Mouse (Mus musculus): ENCODE measurements at regions not wholly inside any gene's neighbourhood (a gene's known extent, or its start where the extent isn't known, plus 50 kb on each side); places are given as distances from the start of the nearest gene placed in this dataset.

- DNase-seq (ENCODE audit: low spot score in 2 of 2) = no peak
Measured at GRCm38 (mm10) chr8:127811338-127811737, 547.1 kb upstream of the Nrp1 start.

GRCm38 (mm10) chr8:127814785-127815523, 543.5 kb upstream of the Nrp1 start:
- DNase-seq (ENCODE audit: low spot score in 2 of 2) = no peak

GRCm38 (mm10) chr8:127820741-127821170, 537.6 kb upstream of the Nrp1 start:
- no peak for DNase-seq (ENCODE audit: low spot score in 2 of 2)

- DNase-seq (ENCODE audit: low spot score in 2 of 2) = no peak
Measured at GRCm38 (mm10) chr8:127821646-127822045, 536.8 kb upstream of the Nrp1 start.

GRCm38 (mm10) chr8:127825041-127825440, 533.4 kb upstream of the Nrp1 start:
- no peak for DNase-seq (ENCODE audit: low spot score in 2 of 2)

- DNase-seq (ENCODE audit: low spot score in 2 of 2) = no peak
Measured at GRCm38 (mm10) chr8:127827826-127828225, 530.6 kb upstream of the Nrp1 start.

GRCm38 (mm10) chr8:127829659-127830058, 528.7 kb upstream of the Nrp1 start:
- DNase-seq (ENCODE audit: low spot score in 2 of 2) = no peak

GRCm38 (mm10) chr8:127834006-127834405, 524.4 kb upstream of the Nrp1 start:
- no peak for DNase-seq (ENCODE audit: low spot score in 2 of 2)

- DNase-seq (ENCODE audit: low spot score in 2 of 2) = no peak
Measured at GRCm38 (mm10) chr8:127836410-127837206, 521.8 kb upstream of the Nrp1 start.

GRCm38 (mm10) chr8:127838311-127838710, 520.1 kb upstream of the Nrp1 start:
- no peak for DNase-seq (ENCODE audit: low spot score in 2 of 2)

GRCm38 (mm10) chr8:127847332-127848018, 510.9 kb upstream of the Nrp1 start:
- DNase-seq (ENCODE audit: low spot score in 2 of 2) = no peak

GRCm38 (mm10) chr8:127849926-127850325, 508.5 kb upstream of the Nrp1 start:
- no peak for DNase-seq (ENCODE audit: low spot score in 2 of 2)

GRCm38 (mm10) chr8:127855653-127856300, 502.6 kb upstream of the Nrp1 start:
- DNase-seq (ENCODE audit: low spot score in 2 of 2) = no peak

GRCm38 (mm10) chr8:127856351-127857135, 501.9 kb upstream of the Nrp1 start:
- DNase-seq (ENCODE audit: low spot score in 2 of 2) = no peak

- DNase-seq (ENCODE audit: low spot score in 2 of 2) = no peak
Measured at GRCm38 (mm10) chr8:127859036-127859435, 499.4 kb upstream of the Nrp1 start.

- no peak for DNase-seq (ENCODE audit: low spot score in 2 of 2)
Measured at GRCm38 (mm10) chr8:127860376-127860775, 498.0 kb upstream of the Nrp1 start.

- DNase-seq (ENCODE audit: low spot score in 2 of 2) = no peak
Measured at GRCm38 (mm10) chr8:127860891-127861290, 497.5 kb upstream of the Nrp1 start.

GRCm38 (mm10) chr8:127884641-127885040, 473.8 kb upstream of the Nrp1 start:
- no peak for DNase-seq (ENCODE audit: low spot score in 2 of 2)

- DNase-seq (ENCODE audit: low spot score in 2 of 2) = no peak
Measured at GRCm38 (mm10) chr8:127885211-127885610, 473.2 kb upstream of the Nrp1 start.

GRCm38 (mm10) chr8:127885831-127886230, 472.6 kb upstream of the Nrp1 start:
- DNase-seq (ENCODE audit: low spot score in 2 of 2) = no peak

- no peak for DNase-seq (ENCODE audit: low spot score in 2 of 2)
Measured at GRCm38 (mm10) chr8:127890729-127891128, 467.7 kb upstream of the Nrp1 start.
